In genomic region chr11:100319492-100320171, GRCm38 (mm10) we compare ENCODE assay signal across 8 mouse cellular contexts. TPM values are rescaled to one million over a fixed set of nuclear protein-coding genes. Genes with fewer than 3 reads are reported as not detected.
A peak's percentile ranks its signal among the peaks of the same experiment; 100 is the strongest.
DNase-seq lines count a peak whose midpoint lies in the region; ATAC-seq and TF ChIP-seq lines count a peak whose summit lies in the region.

Gene Eif1 (plus strand): TSS chr11:100319885.

- 1% methylated on average over 56 of the region's 58 CpGs for WGBS in embryonic facial prominence, embryonic 13.5 days
- under 1% methylated on average over 57 of the region's 58 CpGs for WGBS in kidney, adult 2 months
- WGBS in limb, embryonic 12.5 days: under 1% methylated on average over 58 of the region's 58 CpGs
- under 1% methylated on average over 51 of the region's 58 CpGs for WGBS in midbrain, embryonic 15.5 days
- WGBS in spleen, adult 2 months: under 1% methylated on average over 52 of the region's 58 CpGs

- H3K36me3 ChIP-seq in embryonic facial prominence, embryonic 13.5 days: peaks cover 19% of the 10 kb centered on the region
- H3K36me3 ChIP-seq in kidney, adult 2 months (ENCODE audit: control insufficient read depth, insufficient read depth, low read length): peaks cover 13% of the 10 kb centered on the region
- peaks cover 21% of the 10 kb centered on the region for H3K36me3 ChIP-seq in limb, embryonic 12.5 days
- H3K36me3 ChIP-seq in midbrain, embryonic 15.5 days (replicated peaks): peaks cover 11% of the 10 kb centered on the region; the same call in 1 of the 2 replicates
- H3K36me3 ChIP-seq in spleen, adult 2 months (ENCODE audit: control insufficient read depth, insufficient read depth, low read length): peaks cover 14% of the 10 kb centered on the region

- peak within 1 kb of the TSS; percentile 65 for H3K4me3 ChIP-seq in embryonic facial prominence, embryonic 13.5 days
- H3K4me3 ChIP-seq in kidney, adult 2 months (ENCODE audit: insufficient read depth, low read depth, low read length): peak within 1 kb of the TSS; percentile 92
- peak within 1 kb of the TSS; percentile 83 for H3K4me3 ChIP-seq in limb, embryonic 12.5 days (replicated peaks)
- H3K4me3 ChIP-seq in midbrain, embryonic 15.5 days: peak within 1 kb of the TSS; percentile 80
- H3K4me3 ChIP-seq in spleen, adult 2 months (ENCODE audit: extremely low read depth, insufficient read depth, insufficient read length): peak within 1 kb of the TSS; percentile 82

- DNase-seq in 3134 (ENCODE audit: extremely low read depth, insufficient read length, low spot score): peak; percentile 99
- DNase-seq in adrenal gland, postnatal 36 days: peak; percentile 100
- peak; percentile 100 for DNase-seq in heart, adult 18-20 months
- DNase-seq in kidney, adult 2 months: peak; percentile 100
- DNase-seq in spleen, adult 2 months (ENCODE audit: low read depth in 1 of 2, low spot score in 2 of 2): peak; percentile 99 to 100

- H3K27me3 ChIP-seq in embryonic facial prominence, embryonic 13.5 days: no peaks in the 10 kb centered on the region
- H3K27me3 ChIP-seq in kidney, adult 2 months (replicated peaks; ENCODE audit: control insufficient read depth, insufficient read depth, low read length): no peaks in the 10 kb centered on the region
- H3K27me3 ChIP-seq in limb, embryonic 12.5 days: no peaks in the 10 kb centered on the region
- no peaks in the 10 kb centered on the region for H3K27me3 ChIP-seq in midbrain, embryonic 15.5 days (replicated peaks)
- H3K27me3 ChIP-seq in spleen, adult 2 months (ENCODE audit: control insufficient read depth, insufficient read depth, low read length): no peaks in the 10 kb centered on the region

- H3K27ac ChIP-seq in embryonic facial prominence, embryonic 13.5 days: peak within 1 kb of the TSS; percentile 96
- peak within 1 kb of the TSS; percentile 96 for H3K27ac ChIP-seq in kidney, adult 2 months (ENCODE audit: insufficient read depth, low read depth, low read length)
- H3K27ac ChIP-seq in limb, embryonic 12.5 days: peak within 1 kb of the TSS; percentile 97
- H3K27ac ChIP-seq in midbrain, embryonic 15.5 days: peak within 1 kb of the TSS; percentile 97
- H3K27ac ChIP-seq in spleen, adult 2 months (ENCODE audit: insufficient read depth, low read length): peak within 1 kb of the TSS; percentile 97

- peak; percentile 91 for ATAC-seq in embryonic facial prominence, embryonic 13.5 days (ENCODE audit: insufficient number of reproducible peaks, insufficient read depth, low FRiP score, low TSS enrichment, low read depth)
- ATAC-seq in limb, embryonic 12.5 days (ENCODE audit: insufficient number of reproducible peaks, insufficient read depth, low FRiP score, low TSS enrichment, low read depth): peak; percentile 88
- ATAC-seq in midbrain, embryonic 15.5 days (replicated peaks): peak; percentile 92

- no peak for TF ChIP-seq CTCF in kidney, adult 2 months (conservative IDR thresholded peaks at IDR 0.05; ENCODE audit: insufficient read depth, insufficient read length, low read depth, low read length)
- TF ChIP-seq CTCF in spleen, adult 2 months (IDR thresholded peaks at IDR 0.05; ENCODE audit: extremely low read depth, insufficient read depth, insufficient read length, insufficient replicate concordance): no peak

- H3K9ac ChIP-seq in embryonic facial prominence, embryonic 13.5 days: peak within 1 kb of the TSS; percentile 91
- H3K9ac ChIP-seq in limb, embryonic 12.5 days (replicated peaks): peak within 1 kb of the TSS; percentile 96
- peak within 1 kb of the TSS; percentile 91 for H3K9ac ChIP-seq in midbrain, embryonic 15.5 days

- peak; percentile 44 for TF ChIP-seq POLR2A in kidney, adult 2 months (IDR thresholded peaks at IDR 0.05; ENCODE audit: low read depth, low read length)
- peak; percentile 74 for TF ChIP-seq POLR2A in spleen, adult 2 months (IDR thresholded peaks at IDR 0.05; ENCODE audit: low read depth, low read length)

- H3K4me1 ChIP-seq in embryonic facial prominence, embryonic 13.5 days: peaks cover 4% of the 10 kb centered on the region
- H3K4me1 ChIP-seq in kidney, adult 2 months (ENCODE audit: control insufficient read depth, insufficient read depth, low read length): no peaks in the 10 kb centered on the region
- 0 out of 2 replicates have a peak, but pooled peaks cover 6% of the 10 kb centered on the region for H3K4me1 ChIP-seq in limb, embryonic 12.5 days (replicated peaks)
- peaks cover 15% of the 10 kb centered on the region for H3K4me1 ChIP-seq in midbrain, embryonic 15.5 days
- H3K4me1 ChIP-seq in spleen, adult 2 months (ENCODE audit: control insufficient read depth, insufficient read depth, insufficient read length): no peaks in the 10 kb centered on the region

- H3K9me3 ChIP-seq in embryonic facial prominence, embryonic 13.5 days: no peaks in the 10 kb centered on the region
- H3K9me3 ChIP-seq in limb, embryonic 12.5 days: no peaks in the 10 kb centered on the region
- H3K9me3 ChIP-seq in midbrain, embryonic 15.5 days: no peaks in the 10 kb centered on the region

- peak within 1 kb of the TSS; percentile 77 for H3K4me2 ChIP-seq in embryonic facial prominence, embryonic 13.5 days
- H3K4me2 ChIP-seq in limb, embryonic 12.5 days: peak within 1 kb of the TSS; percentile 81
- H3K4me2 ChIP-seq in midbrain, embryonic 15.5 days: peak within 1 kb of the TSS; percentile 59

RNA-seq across cellular contexts. Expression of gene Eif1, which starts in this region (rescaled TPM):
- total RNA-seq in adrenal gland, postnatal 36 days (2021): 1,000 to 10,000 TPM; 1,327 to 1,427 TPM
- polyA plus RNA-seq in embryonic facial prominence, embryonic 13.5 days (2015; fragmentation: Nextera tagmentation; extraction: Ambion mirVana): 1,424 and 1,667 TPM in 2 replicates
- total RNA-seq in heart, adult 18-20 months (2021): 1,000 to 10,000 TPM; 1,847 to 1,982 TPM
- polyA plus RNA-seq in kidney, adult 2 months (2012; rRNA removed): 116 and 173 TPM in 2 replicates
- 1,407 and 1,429 TPM in 2 replicates for polyA plus RNA-seq in limb, embryonic 12.5 days (2016; fragmentation: Nextera tagmentation; extraction: Ambion mirVana)
- polyA plus RNA-seq in midbrain, embryonic 15.5 days (2015; fragmentation: Nextera tagmentation; extraction: Ambion mirVana): 1,086 and 1,110 TPM in 2 replicates
- polyA plus RNA-seq in spleen, adult 2 months (2012; rRNA removed): 74.0 and 83.2 TPM in 2 replicates

Comparison
In these comparisons a context has a peak if more than half of its experiments do, and no peak if none do; other contexts are left out.
1. Peak in every context shown above with its lines: DNase-seq, ATAC-seq, H3K4me3 ChIP-seq and H3K27ac ChIP-seq.